Mouse (Mus musculus) cerebellum, adult 2 months (tissue): ENCODE results near the gene Nova2.

ENCODE experiments used
- CTCF ChIP-seq: fragments of 200-500 bp; IDR thresholded peaks from 2 replicates; pipeline ENCODE4 v1.5.1; 2011; ENCODE audit warnings: low read depth, mild to moderate bottlenecking, control low read depth, low read length, moderate library complexity, borderline replicate concordance; ENCODE audit not compliant: insufficient read depth
- POLR2A ChIP-seq: fragments of 200-500 bp; IDR thresholded peaks from 2 replicates; pipeline ENCODE4 v1.6.1; 2011; ENCODE audit warnings: low read length, control low read depth, borderline replicate concordance; ENCODE audit not compliant: insufficient read depth

DNA sequence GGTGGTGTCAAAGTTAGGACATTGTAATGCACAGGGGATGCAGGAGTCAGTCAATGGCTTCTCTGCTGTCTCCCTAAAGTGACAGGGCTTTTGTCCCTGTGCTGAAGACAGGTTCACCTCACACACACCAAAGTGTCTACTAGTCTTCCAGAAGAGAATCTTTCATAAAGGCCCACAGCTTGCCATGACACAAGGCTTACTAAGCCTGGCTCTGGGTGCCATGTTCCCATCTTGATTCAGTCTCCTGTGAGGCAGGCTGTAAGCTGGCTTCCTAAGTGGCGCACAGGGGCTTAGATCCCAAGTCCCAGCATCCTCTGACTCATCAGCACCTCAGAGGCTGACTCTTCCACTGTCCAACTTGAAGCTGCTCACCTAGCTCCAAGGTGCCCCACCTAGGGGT, 38.7 kb upstream of the Nova2 start:
- TF ChIP-seq POLR2A (no peak), CTCF (no peak)
